Mouse (Mus musculus): ENCODE results near the gene Olfr460.
"Not testable (repeated sequence)": the region's sequence is repeated elsewhere in the genome, so short reads cannot be mapped to it uniquely, and the experiment has no call there.

The Olfr460 gene

DNA sequence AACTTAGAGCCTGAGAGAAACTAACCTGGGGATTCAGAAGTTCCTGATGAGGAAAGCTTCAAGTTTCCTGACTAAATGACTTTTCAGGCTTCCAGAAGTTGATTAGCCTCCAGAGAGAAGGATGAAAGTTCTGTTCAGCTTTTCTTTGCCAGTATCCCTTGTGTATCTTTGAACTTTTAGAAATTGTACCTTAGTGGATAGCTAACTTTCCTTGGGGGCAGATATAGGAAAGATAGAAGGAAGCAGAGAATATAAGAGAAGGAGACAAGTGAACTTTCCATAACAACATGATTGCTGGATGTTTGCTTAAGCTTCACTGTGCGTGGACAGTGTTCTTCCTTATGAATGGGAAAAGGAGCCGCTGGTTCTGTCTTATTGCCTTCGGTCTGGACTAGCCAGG lies at the start of gene Olfr460:
Olfr460 (plus strand) TSS at position 301 of the 400 bp plus-strand sequence.
- DNase-seq (ENCODE audit: low spot score in 2 of 2) = no peak

DNA sequence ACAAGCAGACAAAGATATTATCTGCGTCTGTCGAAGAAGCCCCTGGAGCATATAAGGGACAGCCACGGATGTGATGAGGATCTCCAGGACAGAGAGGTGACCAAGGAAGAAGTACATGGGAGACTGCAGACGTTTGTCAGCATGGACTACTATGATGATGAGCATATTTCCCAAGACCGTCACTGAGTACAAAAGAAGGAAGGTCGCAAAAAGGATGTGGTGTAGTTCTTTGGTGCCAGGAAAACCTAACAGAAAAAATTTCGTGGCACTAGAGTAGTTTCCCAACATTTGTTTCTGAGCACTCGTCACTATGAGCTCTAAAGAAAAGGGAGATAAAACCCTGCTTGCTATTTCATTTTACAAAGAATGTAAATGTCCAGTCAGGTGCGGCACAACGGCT lies 24.6 kb upstream of the Olfr460 start:
- no peak for DNase-seq (ENCODE audit: low spot score in 2 of 2)

DNA sequence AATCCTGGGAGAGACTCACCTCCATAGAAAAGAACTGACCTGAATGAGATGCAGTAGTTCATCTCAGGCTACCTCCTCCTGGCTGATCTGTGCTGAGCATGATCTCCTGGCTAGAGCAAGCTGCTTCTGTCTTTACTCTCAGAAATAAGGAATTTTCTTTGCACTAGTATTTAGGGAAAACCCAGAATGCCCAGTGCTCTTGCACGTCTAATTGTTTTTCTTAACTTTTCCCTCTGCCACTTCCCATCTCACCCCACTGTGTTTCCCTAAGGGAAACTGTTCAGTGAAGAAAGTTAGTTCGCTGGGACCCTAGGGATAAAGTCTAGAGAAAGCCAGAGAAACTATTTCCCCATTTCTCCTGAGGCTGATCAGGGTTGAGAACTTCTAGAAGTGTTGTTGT lies 14.3 kb upstream of the Olfr460 start, which contains the start of gene Olfr461:
Olfr461 (minus strand) TSS at position 101 of the 400 bp plus-strand sequence.
- no peak for DNase-seq (ENCODE audit: low spot score in 2 of 2)

DNA sequence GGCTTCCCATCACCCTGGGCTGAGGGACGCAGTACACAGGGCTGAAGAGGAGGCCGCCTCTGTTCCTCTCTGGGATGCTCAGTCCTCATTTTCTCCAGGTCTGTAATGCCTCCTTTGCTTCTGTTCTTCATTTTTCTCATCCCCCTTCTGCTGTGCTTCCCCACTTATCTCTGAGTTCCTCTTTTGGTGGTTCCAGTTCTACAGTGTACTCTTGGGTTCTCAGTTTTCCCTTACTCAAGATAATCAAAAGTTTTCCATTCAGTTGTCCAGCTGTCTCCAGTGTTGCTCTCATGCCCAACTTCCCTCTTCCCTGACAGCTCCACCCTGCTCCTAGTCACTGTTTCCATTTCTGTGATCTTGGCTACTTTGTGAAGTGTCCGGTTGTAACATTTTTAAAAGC lies 4.3 kb downstream of the Olfr460 start:
- DNase-seq (ENCODE audit: low spot score in 2 of 2) = no peak

DNA sequence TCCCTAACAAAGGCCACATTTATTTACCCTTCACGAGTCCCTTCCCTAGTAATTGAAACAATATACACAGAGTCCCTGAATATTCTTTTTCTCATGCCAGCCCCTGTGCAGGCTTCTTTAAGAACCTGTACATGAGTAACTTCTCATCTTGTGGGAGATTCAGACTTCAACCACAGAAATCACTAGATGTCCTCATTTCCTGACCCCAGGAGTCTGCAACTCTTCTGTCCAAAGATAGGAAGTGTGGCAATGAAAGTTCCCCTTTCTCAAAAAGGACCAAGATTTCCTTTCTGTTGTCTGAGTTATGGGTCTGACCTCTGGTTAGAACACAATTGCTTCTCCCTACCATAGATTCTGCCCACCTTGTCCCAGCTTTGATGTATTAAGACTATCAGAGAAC lies 7.0 kb downstream of the Olfr460 start:
- no peak for DNase-seq (ENCODE audit: low spot score in 2 of 2)

DNA sequence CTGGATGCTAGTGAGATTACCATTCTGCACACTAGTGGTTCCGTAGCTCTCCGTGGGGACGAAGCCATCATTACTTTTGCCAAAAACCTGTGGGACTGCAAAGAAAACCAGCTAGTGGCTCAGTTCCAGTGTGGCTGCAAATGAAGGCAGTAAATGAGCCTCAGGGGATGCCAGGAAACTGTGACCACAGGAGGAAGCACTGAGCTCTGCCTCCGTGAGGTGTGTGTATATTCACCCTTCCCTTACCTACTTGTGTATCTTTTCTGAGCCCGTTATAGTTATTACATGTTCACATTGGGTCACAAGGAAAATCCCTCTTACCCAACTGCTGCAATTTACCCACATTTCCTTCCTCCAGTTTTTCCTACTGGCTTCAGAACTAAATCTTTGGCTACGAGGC lies 15.0 kb downstream of the Olfr460 start:
- no peak for DNase-seq (ENCODE audit: low spot score in 2 of 2)

DNA sequence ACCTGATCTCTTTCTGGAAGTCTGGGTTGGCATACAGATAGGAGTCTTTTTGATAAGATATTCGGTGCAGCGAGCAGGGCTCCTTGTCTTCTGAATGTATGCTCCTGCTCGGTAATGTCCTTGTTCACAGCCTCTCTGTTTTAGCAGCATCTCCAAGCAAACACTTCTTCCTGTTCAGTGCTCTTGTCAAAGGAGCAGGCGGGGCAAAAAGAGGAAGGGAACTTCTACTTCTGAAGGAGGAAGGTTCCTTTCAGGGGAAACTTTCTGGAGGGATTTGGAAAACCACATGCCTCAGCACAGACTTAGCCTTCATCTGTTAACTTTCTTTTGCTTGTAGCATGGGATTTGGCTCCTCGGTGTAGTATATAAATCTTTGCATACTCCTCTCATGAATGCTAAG lies 16.4 kb downstream of the Olfr460 start, which contains the start of gene Clec5a:
Clec5a (minus strand) TSS at position 177 of the 400 bp plus-strand sequence.
- DNase-seq (ENCODE audit: low spot score in 2 of 2) = no peak

DNA sequence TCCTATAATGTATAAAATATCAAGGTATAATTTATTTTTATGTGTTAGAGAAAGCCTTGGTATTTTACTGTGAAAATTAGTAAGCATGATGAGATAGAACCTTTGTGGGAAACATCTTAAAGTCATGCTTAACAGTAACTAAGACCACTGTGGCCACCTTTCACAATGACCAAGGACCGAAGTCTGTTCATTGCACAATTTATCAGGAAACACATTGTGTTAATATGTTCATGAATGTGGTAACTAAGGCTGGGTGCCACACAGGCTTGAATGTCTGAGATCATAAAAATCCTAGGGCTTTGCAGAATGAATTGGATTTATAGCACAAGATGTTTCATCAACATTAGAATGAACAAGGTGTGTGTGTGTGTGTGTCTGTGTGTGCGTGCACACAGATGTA lies 19.1 kb downstream of the Olfr460 start:
- DNase-seq (ENCODE audit: low spot score in 2 of 2) = no peak

DNA sequence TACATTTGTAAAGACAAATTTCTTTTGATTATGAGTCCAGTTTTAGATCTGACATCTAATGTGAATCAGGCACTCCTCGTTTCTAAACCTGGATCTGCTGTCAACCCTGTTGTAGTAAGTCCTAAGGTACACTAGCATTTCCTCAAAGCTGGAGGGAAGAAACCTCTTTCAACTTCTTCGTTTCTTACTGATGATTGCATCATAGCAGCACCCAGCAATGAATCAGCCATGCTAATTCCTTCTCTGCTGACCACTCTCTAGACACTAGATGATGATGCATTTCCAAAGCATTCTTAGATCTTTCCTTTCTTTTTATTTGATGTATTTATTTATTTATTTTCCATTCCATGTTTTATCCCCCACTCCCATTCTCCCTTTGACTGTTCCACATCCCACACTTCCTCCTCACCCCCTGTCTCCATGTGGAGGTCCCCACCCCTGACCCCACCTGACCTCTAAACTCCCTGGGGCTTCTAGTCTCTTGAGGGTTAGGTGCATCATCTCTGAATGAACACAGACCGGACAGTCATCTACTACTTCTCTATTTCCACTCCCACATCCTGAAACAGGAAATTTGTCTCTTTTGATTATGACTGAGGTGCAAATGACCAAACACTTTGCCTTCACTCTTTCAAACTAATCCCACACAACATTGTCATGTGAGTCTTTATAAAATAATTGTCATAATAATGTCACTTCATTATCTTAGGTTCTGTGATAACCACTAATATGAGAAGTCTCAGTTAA lies 25.7 kb downstream of the Olfr460 start:
- no peak for DNase-seq (ENCODE audit: low spot score in 2 of 2)

DNA sequence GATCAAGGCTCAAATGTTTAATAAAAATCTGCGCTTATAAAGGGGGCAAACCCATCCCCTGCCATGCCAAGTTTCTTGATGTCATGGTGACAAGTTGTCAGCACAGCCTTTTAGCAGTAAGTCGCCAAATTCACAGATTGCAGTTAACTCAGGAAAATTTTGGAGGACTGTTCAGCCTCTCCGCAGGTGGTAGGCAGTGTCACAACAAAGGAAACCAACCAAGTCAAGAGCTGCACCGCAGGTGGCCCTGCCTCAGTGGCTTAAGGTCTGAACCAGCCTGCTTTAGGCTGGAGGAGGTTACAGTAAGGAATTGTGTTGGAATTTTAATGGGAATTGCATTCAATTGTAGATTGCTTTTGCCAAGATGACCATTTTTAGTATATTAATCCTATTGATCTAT lies 29.3 kb downstream of the Olfr460 start:
- not testable (repeated sequence) for DNase-seq (ENCODE audit: low spot score in 2 of 2)

DNA sequence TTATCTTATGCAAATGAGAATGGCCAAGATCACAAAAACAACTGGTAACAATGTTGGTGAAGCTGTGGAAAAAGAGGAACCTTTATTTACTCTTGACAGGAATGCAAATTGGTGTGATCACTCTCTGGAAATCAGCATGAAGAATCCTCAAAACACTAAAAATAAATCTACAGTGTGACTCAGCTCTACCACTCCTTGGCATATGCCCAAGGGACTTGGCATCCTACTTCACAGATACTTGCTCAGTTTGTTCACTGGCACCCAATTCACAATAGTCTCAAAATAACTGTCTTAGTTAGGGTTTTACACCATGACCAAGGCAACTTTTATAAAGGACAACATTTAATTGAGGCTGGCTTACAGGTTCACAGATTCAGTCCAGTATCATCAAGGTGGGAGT lies 38.1 kb downstream of the Olfr460 start:
- DNase-seq (ENCODE audit: low spot score in 2 of 2) = peak; percentile 59 to 81

DNA sequence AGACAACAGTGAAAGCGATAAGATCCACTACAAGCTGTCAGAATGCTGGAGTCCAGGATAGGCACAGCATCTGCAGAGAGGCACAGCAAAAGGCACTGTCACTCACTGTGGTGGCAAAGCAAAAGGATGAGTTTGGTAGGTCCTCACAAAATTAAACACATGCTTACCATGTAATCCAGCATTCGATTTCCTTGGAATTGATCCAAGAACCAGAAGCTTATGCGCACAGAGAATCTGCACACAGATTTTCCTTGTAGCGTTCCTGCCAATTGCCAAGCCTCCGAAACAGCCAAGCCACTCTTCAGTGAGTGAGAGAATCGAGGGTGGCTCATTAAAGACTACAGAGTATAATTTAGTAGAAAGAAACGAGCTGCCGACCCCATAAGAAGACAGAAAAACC lies 41.0 kb downstream of the Olfr460 start:
- DNase-seq (ENCODE audit: low spot score in 2 of 2) = peak; percentile 1 to 4

DNA sequence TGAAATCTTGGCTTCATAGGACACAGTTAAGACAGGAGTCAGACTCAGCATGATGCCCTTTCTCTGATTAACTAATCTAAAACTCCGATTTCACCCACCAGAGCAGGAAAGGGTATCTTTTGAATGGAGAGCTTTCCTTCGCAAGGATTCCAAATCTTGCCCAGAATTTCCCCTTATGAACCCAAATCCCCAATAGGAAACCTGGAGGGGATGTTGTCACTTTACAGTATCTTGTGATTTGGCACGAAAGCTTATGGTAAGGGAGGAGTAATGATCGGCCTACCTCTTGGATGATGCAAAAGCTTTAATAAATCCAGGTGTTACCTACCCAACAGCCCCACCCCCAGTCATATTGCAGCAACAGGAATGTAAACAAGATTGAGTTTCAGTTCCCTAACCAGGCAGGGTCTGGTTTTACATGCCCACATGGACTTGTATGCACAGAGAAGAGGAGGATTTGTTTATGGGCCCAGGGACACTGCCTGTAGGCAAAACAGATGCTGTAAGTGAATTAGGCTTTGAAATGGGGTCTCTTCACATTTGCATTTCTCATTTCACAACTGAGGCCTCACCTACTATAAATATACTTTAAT lies 44.1 kb downstream of the Olfr460 start, which contains the start of gene Tas2r138:
Tas2r138 (minus strand) TSS at position 51 of the 593 bp plus-strand sequence.
- no peak for DNase-seq (ENCODE audit: low spot score in 2 of 2)

DNA sequence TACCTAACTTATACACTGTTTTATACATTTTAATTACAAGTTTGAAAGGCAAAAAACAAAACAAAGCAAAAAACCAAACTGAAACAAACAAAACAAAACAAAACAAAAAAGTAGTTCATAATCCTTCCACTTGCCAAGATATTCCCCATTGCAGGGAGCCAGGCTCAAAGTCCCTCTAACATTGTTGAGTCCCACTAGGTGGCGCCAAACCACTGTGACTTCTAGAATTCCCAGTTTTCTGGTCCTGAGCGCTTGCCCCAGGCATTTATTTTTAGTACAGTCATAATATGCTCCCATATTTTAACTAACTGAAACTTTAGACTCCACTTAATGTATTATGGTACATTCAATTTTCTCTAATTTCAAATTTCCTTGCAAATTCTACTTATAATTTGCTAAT lies 48.7 kb downstream of the Olfr460 start:
- peak; percentile 12 to 27 for DNase-seq (ENCODE audit: low spot score in 2 of 2)

Measured in right cerebral cortex, postnatal 36 days (tissue).